Mouse (Mus musculus) G1E (cell line): Measurements from ENCODE around the gene Spag7. TPM values are rescaled to one million over a fixed set of nuclear protein-coding genes. Genes with fewer than 3 reads are reported as not detected.

ENCODE experiments used
- ATAC-seq: 2 replicates; pipeline ENCODE4 v1.8.0; 2016; ENCODE audit warnings: mild to moderate bottlenecking; ENCODE audit not compliant: insufficient number of reproducible peaks, poor library complexity, low FRiP score, severe bottlenecking; ENCODE audit errors: extremely low read depth
- DNase-seq: peaks from one replicate; pipeline ENCODE4 v3.0.0; 2012; ENCODE audit warnings: low spot score
- H3K27me3 ChIP-seq: 2 replicates; pipeline ENCODE4 v1.6.1; 2012; ENCODE audit warnings: mild to moderate bottlenecking, low read length, inconsistent platforms; ENCODE audit not compliant: insufficient read depth
- H3K36me3 ChIP-seq: replicated peaks from 2 replicates; pipeline ENCODE3; 2012; ENCODE audit warnings: mild to moderate bottlenecking, inconsistent platforms
- H3K4me1 ChIP-seq: 2 replicates; pipeline ENCODE4 v1.6.1; 2012; ENCODE audit warnings: low read depth, low read length, inconsistent platforms, mixed read lengths; ENCODE audit not compliant: insufficient read depth
- H3K4me3 ChIP-seq: 2 replicates; pipeline ENCODE4 v1.5.1; 2012; ENCODE audit warnings: low read depth, mild to moderate bottlenecking, inconsistent platforms, low read length, moderate library complexity, mixed read lengths
- H3K9me3 ChIP-seq: replicated peaks from 2 replicates; pipeline ENCODE4 v1.6.1; 2012; ENCODE audit warnings: inconsistent platforms
- CTCF ChIP-seq: IDR thresholded peaks from 2 replicates; pipeline ENCODE4 v1.5.1; 2012; ENCODE audit warnings: low read depth, low read length, inconsistent platforms, mixed read lengths
- GATA1 ChIP-seq: IDR thresholded peaks from 2 replicates; pipeline ENCODE4 v1.6.1; 2012; ENCODE audit warnings: borderline replicate concordance, low read length, inconsistent platforms, mixed read lengths
- GATA2 ChIP-seq: IDR thresholded peaks from 2 replicates; pipeline ENCODE4 v1.6.1; 2012; ENCODE audit warnings: low read depth, low read length, inconsistent platforms, borderline replicate concordance
- POLR2AphosphoS5 ChIP-seq: IDR thresholded peaks from 2 replicates; pipeline ENCODE4 v1.6.1; 2012; ENCODE audit warnings: low read depth, low read length, inconsistent platforms; ENCODE audit not compliant: insufficient replicate concordance
- TAL1 ChIP-seq: conservative IDR thresholded peaks from 2 replicates; pipeline ENCODE4 v1.6.1; 2012; ENCODE audit warnings: low read depth, low read length, inconsistent platforms, mixed read lengths
- polyA plus RNA-seq: library from polyadenylated mRNA; stranded (reverse); fragments of >175 nt; gene quantifications from 2 replicates; pipeline ENCODE4 v1.2.3, GENCODE M21; 2012
- total RNA-seq, 2 experiments: library from RNA; stranded (forward) in 1 of 2; stranded (reverse) in 1 of 2; fragments of 200-1000 nt in 1 of 2; fragments of >200 nt in 1 of 2; fragmentation: Nextera tagmentation in 1 of 2; gene quantifications; 2 replicates each; pipeline ENCODE4 v1.2.3; 2014 to 2017

Spag7 gene
- total and polyA plus RNA-seq, 3 experiments = 64.2 to 152 (median 81.5) TPM

- Histone ChIP-seq H3K9me3 (no peaks in the 10 kb centered on the region), H3K27me3 (peaks cover 13% of the 10 kb centered on the region; the same call in 1 of the 2 replicates), H3K4me1 (peaks cover 13% of the 10 kb centered on the region), H3K4me3 (peak within 1 kb of the TSS; percentile 62; the same call in 1 of the 2 replicates), H3K36me3 (peaks cover 49% of the 10 kb centered on the region)
- DNase-seq = no peak
- TF ChIP-seq TAL1 (no peak), CTCF (no peak), GATA1 (no peak), GATA2 (no peak), POLR2AphosphoS5 (no peak)
- no peak for ATAC-seq
Measured at GRCm38 (mm10) chr11:70615516-70616093, 53.6 kb downstream of the Spag7 start, which contains the start of gene 4930544D05Rik. Gene 4930544D05Rik (plus strand): TSS chr11:70615848.

DNA sequence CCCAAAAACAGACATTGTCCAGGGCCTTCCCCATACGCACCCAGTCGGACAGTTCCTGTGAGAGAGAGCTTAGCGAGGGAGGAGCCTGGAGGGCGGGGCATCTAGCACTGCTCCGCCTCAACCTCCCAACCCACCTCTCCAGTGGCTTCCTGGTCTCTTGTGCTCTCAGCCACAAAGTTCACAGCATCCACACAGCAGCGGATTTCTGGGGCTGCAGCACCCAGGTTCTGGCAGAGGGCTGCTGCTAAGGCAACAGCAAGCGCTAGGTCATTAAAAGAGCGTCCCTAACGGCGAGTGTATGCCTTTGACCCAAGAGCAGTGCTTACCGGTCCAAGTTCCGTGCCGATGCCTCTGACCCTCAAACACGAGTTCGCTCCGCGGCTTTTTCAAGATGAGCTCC lies 54.1 kb downstream of the Spag7 start:
- TF ChIP-seq GATA1 (no peak), POLR2AphosphoS5 (no peak), CTCF (no peak), TAL1 (no peak), GATA2 (no peak)
- Histone ChIP-seq H3K4me1 (peaks cover 13% of the 10 kb centered on the region), H3K4me3 (peak overlapping the region; percentile 62; the same call in 1 of the 2 replicates), H3K9me3 (no peaks in the 10 kb centered on the region), H3K27me3 (peaks cover 13% of the 10 kb centered on the region; the same call in 1 of the 2 replicates), H3K36me3 (peaks cover 54% of the 10 kb centered on the region)
- ATAC-seq (peak; percentile 34; the same call in 1 of the 2 replicates), DNase-seq (peak; percentile 76)

Other genes with a start within 250 kb of the Spag7 start
Only the 20 nearest of the 24 such genes appear.
- not detected in 2 replicates for gene Tm4sf5, start 164.2 kb downstream of the Spag7 start, total RNA-seq (2014; fragmentation: Nextera tagmentation)
- not detected in 2 replicates for gene Tm4sf5, start 164.2 kb downstream of the Spag7 start, total RNA-seq (2017)
- not detected in 2 replicates for gene Tm4sf5, start 164.2 kb downstream of the Spag7 start, polyA plus RNA-seq
- not detected in 2 replicates for gene Vmo1, start 154.8 kb downstream of the Spag7 start, total RNA-seq (2014; fragmentation: Nextera tagmentation)
- not detected in 2 replicates for gene Vmo1, start 154.8 kb downstream of the Spag7 start, total RNA-seq (2017)
- not detected in 2 replicates for gene Vmo1, start 154.8 kb downstream of the Spag7 start, polyA plus RNA-seq
- not detected in 2 replicates for gene Gltpd2, start 150.2 kb downstream of the Spag7 start, total RNA-seq (2014; fragmentation: Nextera tagmentation)
- not detected in 2 replicates for gene Gltpd2, start 150.2 kb downstream of the Spag7 start, total RNA-seq (2017)
- not detected in 2 replicates for gene Gltpd2, start 150.2 kb downstream of the Spag7 start, polyA plus RNA-seq
- 114 and 116 TPM in 2 replicates for gene Psmb6, start 144.0 kb downstream of the Spag7 start, total RNA-seq (2014; fragmentation: Nextera tagmentation)
- gene Psmb6, start 144.0 kb downstream of the Spag7 start, total RNA-seq (2017) = 212 and 295 TPM in 2 replicates
- 153 and 181 TPM in 2 replicates for gene Psmb6, start 144.0 kb downstream of the Spag7 start, polyA plus RNA-seq
- not detected in 2 replicates for gene Gm40193, start 136.5 kb downstream of the Spag7 start, total RNA-seq (2014; fragmentation: Nextera tagmentation)
- not detected in 2 replicates for gene Gm40193, start 136.5 kb downstream of the Spag7 start, total RNA-seq (2017)
- not detected in 2 replicates for gene Gm40193, start 136.5 kb downstream of the Spag7 start, polyA plus RNA-seq
- gene Pld2, start 129.4 kb downstream of the Spag7 start, total RNA-seq (2014; fragmentation: Nextera tagmentation) = not detected in 2 replicates
- 0.05 and 0.06 TPM in 2 replicates for gene Pld2, start 129.4 kb downstream of the Spag7 start, total RNA-seq (2017)
- not detected in 2 replicates for gene Pld2, start 129.4 kb downstream of the Spag7 start, polyA plus RNA-seq
- 37.3 and 38.1 TPM in 2 replicates for gene Mink1, start 106.5 kb downstream of the Spag7 start, total RNA-seq (2014; fragmentation: Nextera tagmentation)
- gene Mink1, start 106.5 kb downstream of the Spag7 start, total RNA-seq (2017) = 8.8 and 14.3 TPM in 2 replicates
- 89.8 and 94.4 TPM in 2 replicates for gene Mink1, start 106.5 kb downstream of the Spag7 start, polyA plus RNA-seq
- not detected in 2 replicates for gene 4930544D05Rik, start 53.6 kb downstream of the Spag7 start, total RNA-seq (2014; fragmentation: Nextera tagmentation)
- gene 4930544D05Rik, start 53.6 kb downstream of the Spag7 start, total RNA-seq (2017) = not detected in 2 replicates
- gene 4930544D05Rik, start 53.6 kb downstream of the Spag7 start, polyA plus RNA-seq = not detected in 2 replicates
- gene Chrne, start 50.2 kb downstream of the Spag7 start, total RNA-seq (2014; fragmentation: Nextera tagmentation) = not detected in 2 replicates
- not detected in 2 replicates for gene Chrne, start 50.2 kb downstream of the Spag7 start, total RNA-seq (2017)
- gene Chrne, start 50.2 kb downstream of the Spag7 start, polyA plus RNA-seq = not detected in 2 replicates
- 1.1 and 3.1 TPM in 2 replicates for gene Gp1ba, start 30.3 kb downstream of the Spag7 start, total RNA-seq (2014; fragmentation: Nextera tagmentation)
- gene Gp1ba, start 30.3 kb downstream of the Spag7 start, total RNA-seq (2017) = 2.8 and 3.4 TPM in 2 replicates
- gene Gp1ba, start 30.3 kb downstream of the Spag7 start, polyA plus RNA-seq = 9.0 TPM in 2 replicates
- 63.7 and 115 TPM in 2 replicates for gene Rnf167, start 22.2 kb downstream of the Spag7 start, total RNA-seq (2014; fragmentation: Nextera tagmentation)
- 62.3 and 64.1 TPM in 2 replicates for gene Rnf167, start 22.2 kb downstream of the Spag7 start, total RNA-seq (2017)
- gene Rnf167, start 22.2 kb downstream of the Spag7 start, polyA plus RNA-seq = 62.6 and 81.3 TPM in 2 replicates
- gene Slc25a11, start 21.9 kb downstream of the Spag7 start, total RNA-seq (2014; fragmentation: Nextera tagmentation) = 42.8 and 72.7 TPM in 2 replicates
- gene Slc25a11, start 21.9 kb downstream of the Spag7 start, total RNA-seq (2017) = 125 and 144 TPM in 2 replicates
- gene Slc25a11, start 21.9 kb downstream of the Spag7 start, polyA plus RNA-seq = 50.6 and 59.2 TPM in 2 replicates
- 804 and 991 TPM in 2 replicates for gene Pfn1, start 14.8 kb downstream of the Spag7 start, total RNA-seq (2014; fragmentation: Nextera tagmentation)
- 724 and 774 TPM in 2 replicates for gene Pfn1, start 14.8 kb downstream of the Spag7 start, total RNA-seq (2017)
- gene Pfn1, start 14.8 kb downstream of the Spag7 start, polyA plus RNA-seq = 3,649 and 4,709 TPM in 2 replicates
- 19.0 and 25.3 TPM in 2 replicates for gene Eno3, start 12.2 kb downstream of the Spag7 start, total RNA-seq (2014; fragmentation: Nextera tagmentation)
- gene Eno3, start 12.2 kb downstream of the Spag7 start, total RNA-seq (2017) = 21.9 and 24.5 TPM in 2 replicates
- 3.1 and 5.7 TPM in 2 replicates for gene Eno3, start 12.2 kb downstream of the Spag7 start, polyA plus RNA-seq
- 21.1 and 25.4 TPM in 2 replicates for gene Camta2, start 18.7 kb upstream of the Spag7 start, total RNA-seq (2014; fragmentation: Nextera tagmentation)
- 3.5 and 5.3 TPM in 2 replicates for gene Camta2, start 18.7 kb upstream of the Spag7 start, total RNA-seq (2017)
- gene Camta2, start 18.7 kb upstream of the Spag7 start, polyA plus RNA-seq = 14.7 and 21.2 TPM in 2 replicates
- 3.7 and 5.2 TPM in 2 replicates for gene Inca1, start 30.7 kb upstream of the Spag7 start, total RNA-seq (2014; fragmentation: Nextera tagmentation)
- gene Inca1, start 30.7 kb upstream of the Spag7 start, total RNA-seq (2017) = 0.93 and 1.2 TPM in 2 replicates
- 0.24 and 0.36 TPM in 2 replicates for gene Inca1, start 30.7 kb upstream of the Spag7 start, polyA plus RNA-seq
- gene Kif1c, start 31.1 kb upstream of the Spag7 start, total RNA-seq (2014; fragmentation: Nextera tagmentation) = 11.6 and 11.7 TPM in 2 replicates
- gene Kif1c, start 31.1 kb upstream of the Spag7 start, total RNA-seq (2017) = 12.3 and 13.9 TPM in 2 replicates
- gene Kif1c, start 31.1 kb upstream of the Spag7 start, polyA plus RNA-seq = 30.4 and 38.8 TPM in 2 replicates
- gene Zfp3, start 94.8 kb upstream of the Spag7 start, total RNA-seq (2014; fragmentation: Nextera tagmentation) = 12.8 TPM in 2 replicates
- gene Zfp3, start 94.8 kb upstream of the Spag7 start, total RNA-seq (2017) = 5.4 and 5.6 TPM in 2 replicates
- gene Zfp3, start 94.8 kb upstream of the Spag7 start, polyA plus RNA-seq = 2.6 and 2.8 TPM in 2 replicates
- gene Scimp, start 143.2 kb upstream of the Spag7 start, total RNA-seq (2014; fragmentation: Nextera tagmentation) = not detected in 2 replicates
- gene Scimp, start 143.2 kb upstream of the Spag7 start, total RNA-seq (2017) = not detected in 2 replicates
- gene Scimp, start 143.2 kb upstream of the Spag7 start, polyA plus RNA-seq = not detected in 2 replicates
- gene Rabep1, start 175.4 kb upstream of the Spag7 start, total RNA-seq (2014; fragmentation: Nextera tagmentation) = 48.0 and 50.1 TPM in 2 replicates
- 80.6 and 111 TPM in 2 replicates for gene Rabep1, start 175.4 kb upstream of the Spag7 start, total RNA-seq (2017)
- 18.1 and 22.9 TPM in 2 replicates for gene Rabep1, start 175.4 kb upstream of the Spag7 start, polyA plus RNA-seq